Mouse (Mus musculus) adrenal gland, postnatal 25 days (tissue): ENCODE measurements around the gene Stom. TPM values are rescaled to one million over a fixed set of nuclear protein-coding genes. Genes with fewer than 3 reads are reported as not detected.
A peak's percentile ranks its signal among the peaks of the same experiment; 100 is the strongest.

Experiments used
- DNase-seq: peaks from one replicate; pipeline ENCODE4 v3.0.0; 2021; ENCODE audit warnings: mixed read lengths
- total RNA-seq: library from RNA; stranded (reverse); gene quantifications from 2 replicates; pipeline ENCODE4 v1.2.3, GENCODE M21; 2021

The Stom gene
- total RNA-seq, 1 experiment from 2014 or later, result 42.9 TPM

GRCm38 (mm10) chr2:35272881-35273280 lies 63.9 kb downstream of the Stom start:
- no peak for DNase-seq

- no peak for DNase-seq
These were observed 65.0 kb downstream of the Stom start for GRCm38 (mm10) chr2:35271817-35272216.

GRCm38 (mm10) chr2:35270531-35270984 lies 66.2 kb downstream of the Stom start:
- peak; percentile 48 for DNase-seq

- DNase-seq, result no peak
These were observed 67.0 kb downstream of the Stom start for GRCm38 (mm10) chr2:35269716-35270260.

- no peak for DNase-seq
These were observed 67.6 kb downstream of the Stom start for GRCm38 (mm10) chr2:35269136-35269535.

- DNase-seq, result no peak
These were observed 68.8 kb downstream of the Stom start for GRCm38 (mm10) chr2:35267876-35268566.

GRCm38 (mm10) chr2:35267156-35267875 lies 69.5 kb downstream of the Stom start:
- no peak for DNase-seq

GRCm38 (mm10) chr2:35266251-35266905 lies 70.4 kb downstream of the Stom start:
- DNase-seq, result no peak

- no peak for DNase-seq
These were observed 71.0 kb downstream of the Stom start for GRCm38 (mm10) chr2:35265775-35266174.

GRCm38 (mm10) chr2:35265296-35265695 lies 71.5 kb downstream of the Stom start:
- no peak for DNase-seq

- DNase-seq, result no peak
These were observed 72.7 kb downstream of the Stom start for GRCm38 (mm10) chr2:35264095-35264494.

Other genes with a start within 250 kb of the Stom start
- gene AI182371, start 235.4 kb downstream of the Stom start, total RNA-seq, result 1.0 and 3.5 TPM in 2 replicates
- gene Cntrl, start 227.5 kb downstream of the Stom start, total RNA-seq, result 26.8 and 28.4 TPM in 2 replicates
- 236 and 239 TPM in 2 replicates for gene Rab14, start 135.9 kb downstream of the Stom start, total RNA-seq
- 181 and 185 TPM in 2 replicates for gene Gsn, start 80.6 kb downstream of the Stom start, total RNA-seq
- gene 4930568D16Rik, start 30.8 kb upstream of the Stom start, total RNA-seq, result not detected in 2 replicates
- gene 4930402F06Rik, start 60.2 kb upstream of the Stom start, total RNA-seq, result not detected in 2 replicates
- 8.1 and 13.4 TPM in 2 replicates for gene Ggta1, start 126.3 kb upstream of the Stom start, total RNA-seq
- 96.1 and 137 TPM in 2 replicates for gene Dab2ip, start 221.3 kb upstream of the Stom start, total RNA-seq